Mouse (Mus musculus): ENCODE data around the gene Gmip. TPM values are rescaled to one million over a fixed set of nuclear protein-coding genes. Genes with fewer than 3 reads are reported as not detected.

Gene Gmip
- polyA plus RNA-seq, 1 experiment, result 0.32 TPM

DNA sequence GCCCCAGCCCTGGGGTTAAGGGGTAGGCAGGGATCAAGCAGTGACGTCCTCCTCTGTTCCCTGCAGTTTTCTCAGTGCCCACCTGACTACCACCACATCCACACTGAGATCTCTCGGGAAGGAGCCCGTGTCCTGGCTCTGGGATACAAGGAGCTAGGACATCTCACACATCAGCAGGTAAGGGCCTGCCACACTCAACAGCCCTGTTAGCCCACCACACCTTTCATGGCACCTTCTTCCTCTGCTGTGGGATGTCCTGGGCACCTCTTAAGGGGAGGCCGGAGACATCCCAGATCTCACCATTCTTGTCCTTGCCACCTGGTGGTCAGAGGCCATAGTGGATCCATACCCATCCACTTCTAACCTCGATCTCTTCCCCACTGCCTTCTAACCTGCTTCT lies 8.5 kb upstream of the Gmip start:
- H3K36me3 ChIP-seq (ENCODE audit: control insufficient read depth), result peaks cover 97% of the 10 kb centered on the region
- H3K4me3 ChIP-seq (replicated peaks), result no peak overlapping the region
- H3K27me3 ChIP-seq (ENCODE audit: control insufficient read depth), result no peaks in the 10 kb centered on the region
- H3K4me1 ChIP-seq (ENCODE audit: control insufficient read depth), result no peaks in the 10 kb centered on the region
- no peaks in the 10 kb centered on the region for H3K9me3 ChIP-seq (ENCODE audit: control insufficient read depth, low read length)
- no peak for TF ChIP-seq TAL1 (IDR thresholded peaks at IDR 0.05; ENCODE audit: low read length)
- TF ChIP-seq GATA1 (IDR thresholded peaks at IDR 0.05; ENCODE audit: low read length), result no peak

DNA sequence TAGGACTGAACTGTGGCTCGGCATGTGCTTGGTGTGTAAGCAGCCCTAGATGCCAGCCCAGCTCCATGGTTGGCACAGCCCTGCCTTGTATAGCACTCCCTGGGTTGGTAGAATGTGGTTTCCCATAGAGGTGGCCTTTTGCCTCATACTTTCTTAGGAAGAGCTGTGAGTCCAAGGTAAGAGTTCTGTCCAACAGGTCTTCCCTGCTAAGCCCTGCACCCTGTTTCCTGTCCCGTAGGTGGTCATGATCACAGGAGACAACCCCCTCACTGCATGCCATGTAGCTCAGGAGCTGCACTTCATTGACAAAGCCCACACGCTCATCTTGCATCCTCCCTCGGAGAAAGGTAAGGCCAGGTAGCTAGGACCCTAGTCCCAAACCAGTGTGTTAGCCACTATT lies 6.7 kb upstream of the Gmip start:
- TF ChIP-seq TAL1 (IDR thresholded peaks at IDR 0.05; ENCODE audit: low read length), result no peak
- TF ChIP-seq GATA1 (IDR thresholded peaks at IDR 0.05; ENCODE audit: low read length), result no peak
- Histone ChIP-seq H3K9me3 (ENCODE audit: control insufficient read depth, low read length) (no peaks in the 10 kb centered on the region), H3K27me3 (ENCODE audit: control insufficient read depth) (no peaks in the 10 kb centered on the region), H3K4me3 (replicated peaks) (no peak overlapping the region), H3K36me3 (ENCODE audit: control insufficient read depth) (peaks cover 97% of the 10 kb centered on the region), H3K4me1 (ENCODE audit: control insufficient read depth) (peaks cover 2% of the 10 kb centered on the region; the same call in 1 of the 2 replicates)

DNA sequence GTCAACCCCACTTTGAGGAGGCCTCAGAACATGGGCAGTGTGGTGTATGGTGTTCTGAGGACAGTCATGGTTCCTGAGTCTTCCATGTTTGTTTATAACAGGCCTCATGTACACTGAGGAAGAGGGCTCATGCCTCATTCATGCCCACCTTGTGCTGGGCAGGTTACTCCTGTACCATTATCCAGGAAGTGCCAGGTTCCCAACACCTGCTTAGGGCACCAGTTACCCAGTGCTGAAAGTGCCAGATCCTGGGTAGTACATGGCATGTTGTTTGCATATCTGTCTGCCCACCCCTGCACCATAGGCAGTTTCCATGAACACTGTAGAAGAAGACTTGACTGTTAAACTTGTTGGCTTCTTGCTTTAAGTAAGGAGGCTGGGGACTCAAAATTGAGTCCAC lies 6.3 kb upstream of the Gmip start:
- no peaks in the 10 kb centered on the region for H3K27me3 ChIP-seq (ENCODE audit: control insufficient read depth)
- peaks cover 97% of the 10 kb centered on the region for H3K36me3 ChIP-seq (ENCODE audit: control insufficient read depth)
- no peak for TF ChIP-seq TAL1 (IDR thresholded peaks at IDR 0.05; ENCODE audit: low read length)
- TF ChIP-seq GATA1 (IDR thresholded peaks at IDR 0.05; ENCODE audit: low read length), result no peak
- no peaks in the 10 kb centered on the region for H3K9me3 ChIP-seq (ENCODE audit: control insufficient read depth, low read length)
- H3K4me1 ChIP-seq (ENCODE audit: control insufficient read depth), result peaks cover 2% of the 10 kb centered on the region; the same call in 1 of the 2 replicates
- H3K4me3 ChIP-seq (replicated peaks), result no peak overlapping the region

DNA sequence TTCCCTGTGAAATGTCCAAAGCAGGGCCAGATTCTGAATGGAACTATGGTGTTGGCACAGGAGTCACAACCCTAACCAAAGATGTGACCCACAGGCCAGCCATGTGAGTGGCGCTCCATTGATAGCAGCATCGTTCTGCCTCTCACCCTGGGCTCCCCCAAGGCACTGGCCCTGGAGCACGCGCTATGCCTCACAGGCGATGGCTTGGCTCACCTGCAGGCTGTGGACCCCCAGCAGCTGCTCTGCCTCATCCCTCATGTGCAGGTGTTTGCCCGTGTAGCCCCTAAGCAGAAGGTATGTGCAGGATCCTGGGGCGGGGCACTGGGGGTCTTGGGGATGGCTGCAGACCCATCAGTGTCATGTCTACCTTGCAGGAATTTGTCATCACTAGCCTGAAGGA lies 5.1 kb upstream of the Gmip start:
- TF ChIP-seq GATA1 (IDR thresholded peaks at IDR 0.05; ENCODE audit: low read length), result no peak
- TF ChIP-seq TAL1 (IDR thresholded peaks at IDR 0.05; ENCODE audit: low read length), result no peak
- H3K4me3 ChIP-seq (replicated peaks), result no peak overlapping the region
- H3K9me3 ChIP-seq (ENCODE audit: control insufficient read depth, low read length), result no peaks in the 10 kb centered on the region
- peaks cover 97% of the 10 kb centered on the region for H3K36me3 ChIP-seq (ENCODE audit: control insufficient read depth)
- H3K27me3 ChIP-seq (ENCODE audit: control insufficient read depth), result no peaks in the 10 kb centered on the region
- H3K4me1 ChIP-seq (ENCODE audit: control insufficient read depth), result peaks cover 6% of the 10 kb centered on the region

DNA sequence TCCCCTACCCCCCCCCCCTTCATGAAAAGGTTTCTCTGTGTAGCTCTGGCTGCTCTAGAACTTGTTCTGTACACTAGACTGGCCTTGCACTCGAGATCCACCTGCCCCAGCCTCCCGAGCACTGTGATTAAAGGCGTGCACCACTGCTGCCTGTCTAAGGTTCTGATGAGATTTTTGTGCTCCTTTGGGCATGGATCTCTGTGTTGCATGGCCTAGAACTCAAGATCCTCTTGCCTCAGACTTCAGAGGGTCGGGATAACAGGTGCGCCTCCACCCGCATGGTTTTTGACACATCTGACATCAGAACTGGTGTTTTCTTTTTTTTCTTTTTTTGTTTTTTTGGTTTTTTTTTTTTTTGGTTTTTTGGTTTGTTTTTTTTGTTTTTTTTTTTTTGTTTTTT lies 3.9 kb upstream of the Gmip start:
- H3K36me3 ChIP-seq (ENCODE audit: control insufficient read depth), result peaks cover 85% of the 10 kb centered on the region
- TF ChIP-seq GATA1 (IDR thresholded peaks at IDR 0.05; ENCODE audit: low read length) (no peak), TAL1 (IDR thresholded peaks at IDR 0.05; ENCODE audit: low read length) (no peak)
- H3K4me1 ChIP-seq (ENCODE audit: control insufficient read depth), result peaks cover 15% of the 10 kb centered on the region
- no peak overlapping the region for H3K4me3 ChIP-seq (replicated peaks)
- no peaks in the 10 kb centered on the region for H3K9me3 ChIP-seq (ENCODE audit: control insufficient read depth, low read length)
- no peaks in the 10 kb centered on the region for H3K27me3 ChIP-seq (ENCODE audit: control insufficient read depth)

DNA sequence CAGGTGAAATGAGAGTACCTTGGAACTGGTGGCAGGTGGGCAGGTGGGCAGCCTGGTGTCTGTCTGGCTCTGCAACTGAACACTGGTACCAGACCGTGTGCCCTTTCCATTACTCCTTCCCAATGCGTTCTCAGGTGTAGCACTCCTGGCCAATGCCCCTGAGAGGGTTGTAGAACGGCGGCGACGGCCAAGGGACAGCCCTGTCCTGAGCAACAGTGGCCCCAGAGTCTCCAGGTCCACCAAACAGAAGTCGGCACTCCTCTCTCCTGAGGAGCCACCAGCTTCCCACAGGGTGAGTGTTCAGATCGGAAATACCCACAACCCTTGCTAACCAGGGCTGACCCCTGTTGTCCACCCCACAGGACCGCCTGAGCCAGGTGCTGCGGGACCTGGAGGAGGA lies 3.4 kb upstream of the Gmip start:
- no peak overlapping the region for H3K4me3 ChIP-seq (replicated peaks)
- H3K4me1 ChIP-seq (ENCODE audit: control insufficient read depth), result peaks cover 15% of the 10 kb centered on the region
- peaks cover 80% of the 10 kb centered on the region for H3K36me3 ChIP-seq (ENCODE audit: control insufficient read depth)
- no peaks in the 10 kb centered on the region for H3K9me3 ChIP-seq (ENCODE audit: control insufficient read depth, low read length)
- no peak for TF ChIP-seq GATA1 (IDR thresholded peaks at IDR 0.05; ENCODE audit: low read length)
- TF ChIP-seq TAL1 (IDR thresholded peaks at IDR 0.05; ENCODE audit: low read length), result no peak
- no peaks in the 10 kb centered on the region for H3K27me3 ChIP-seq (ENCODE audit: control insufficient read depth)

DNA sequence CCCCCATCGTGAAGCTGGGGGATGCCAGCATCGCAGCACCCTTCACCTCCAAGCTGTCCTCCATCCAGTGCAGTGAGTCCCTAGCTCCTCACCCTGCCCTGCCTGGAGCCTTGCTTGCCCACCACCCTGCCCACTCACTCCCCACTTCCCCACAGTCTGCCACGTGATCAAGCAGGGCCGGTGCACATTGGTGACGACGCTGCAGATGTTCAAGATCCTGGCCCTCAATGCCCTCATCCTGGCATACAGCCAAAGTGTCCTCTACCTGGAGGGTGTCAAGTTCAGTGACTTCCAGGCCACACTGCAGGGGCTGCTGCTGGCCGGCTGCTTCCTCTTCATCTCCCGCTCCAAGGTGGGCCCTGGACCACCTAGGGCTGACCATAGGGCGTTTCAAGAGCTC lies 3.0 kb upstream of the Gmip start:
- H3K36me3 ChIP-seq (ENCODE audit: control insufficient read depth), result peaks cover 76% of the 10 kb centered on the region
- TF ChIP-seq TAL1 (IDR thresholded peaks at IDR 0.05; ENCODE audit: low read length) (no peak), GATA1 (IDR thresholded peaks at IDR 0.05; ENCODE audit: low read length) (no peak)
- H3K4me3 ChIP-seq (replicated peaks), result no peak overlapping the region
- H3K9me3 ChIP-seq (ENCODE audit: control insufficient read depth, low read length), result no peaks in the 10 kb centered on the region
- no peaks in the 10 kb centered on the region for H3K27me3 ChIP-seq (ENCODE audit: control insufficient read depth)
- H3K4me1 ChIP-seq (ENCODE audit: control insufficient read depth), result peaks cover 15% of the 10 kb centered on the region

DNA sequence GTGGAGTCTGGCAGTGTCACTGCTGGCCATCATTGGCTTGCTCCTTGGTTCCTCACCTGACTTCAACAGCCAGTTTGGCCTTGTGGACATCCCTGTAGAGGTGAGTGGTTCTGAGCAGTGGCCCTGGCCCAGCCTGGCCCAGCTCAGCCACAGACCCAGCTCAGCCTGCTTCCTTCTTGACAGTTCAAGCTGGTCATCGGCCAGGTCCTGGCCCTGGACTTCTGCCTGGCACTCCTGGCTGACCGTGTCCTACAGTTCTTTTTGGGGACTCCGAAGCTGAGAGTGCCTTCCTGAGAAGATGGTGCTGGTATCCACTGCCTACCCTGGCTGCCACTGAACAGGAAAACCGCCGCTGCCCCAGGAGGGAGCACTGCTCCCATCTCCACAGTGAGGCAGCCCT lies 1.2 kb upstream of the Gmip start:
- H3K4me3 ChIP-seq (replicated peaks), result no peak overlapping the region
- no peaks in the 10 kb centered on the region for H3K9me3 ChIP-seq (ENCODE audit: control insufficient read depth, low read length)
- peaks cover 15% of the 10 kb centered on the region for H3K4me1 ChIP-seq (ENCODE audit: control insufficient read depth)

DNA sequence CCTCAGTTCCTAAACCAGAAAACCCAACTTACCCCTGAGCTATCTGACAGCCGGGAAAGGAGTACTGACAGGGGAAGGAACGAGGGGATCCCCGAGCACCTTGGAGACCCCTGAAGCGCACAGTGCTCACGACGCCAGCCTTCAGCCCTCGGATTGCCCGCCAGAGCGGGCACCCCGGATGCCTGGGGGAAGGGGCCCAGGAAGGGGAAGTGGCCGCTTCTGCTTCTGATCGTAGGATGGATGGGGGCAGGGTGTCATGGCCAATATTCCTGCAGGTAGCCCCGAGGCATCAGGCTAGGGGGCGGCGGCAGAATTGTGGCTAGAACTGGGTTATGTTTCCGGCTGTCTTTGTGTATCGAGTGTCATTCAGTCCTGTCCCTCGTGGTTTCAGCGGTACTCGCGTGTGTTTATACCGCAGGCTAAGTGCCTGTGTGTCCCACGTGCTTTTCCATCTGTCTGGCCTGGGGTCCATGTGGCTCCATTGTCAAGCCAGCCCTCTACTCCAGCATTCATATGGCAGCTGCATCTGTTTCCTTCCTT lies 455 bp downstream of the Gmip start:
- peaks cover 43% of the 10 kb centered on the region for H3K36me3 ChIP-seq (ENCODE audit: control insufficient read depth)
- H3K4me1 ChIP-seq (ENCODE audit: control insufficient read depth), result peaks cover 15% of the 10 kb centered on the region
- no peaks in the 10 kb centered on the region for H3K9me3 ChIP-seq (ENCODE audit: control insufficient read depth, low read length)
- TF ChIP-seq TAL1 (IDR thresholded peaks at IDR 0.05; ENCODE audit: low read length) (no peak), GATA1 (IDR thresholded peaks at IDR 0.05; ENCODE audit: low read length) (no peak)
- H3K27me3 ChIP-seq (ENCODE audit: control insufficient read depth), result no peaks in the 10 kb centered on the region
- H3K4me3 ChIP-seq (replicated peaks), result peak overlapping the region; percentile 59

More for the DNA sequence above, 1.2 kb upstream of the Gmip start:
- Histone ChIP-seq H3K36me3 (ENCODE audit: control insufficient read depth) (peaks cover 60% of the 10 kb centered on the region), H3K27me3 (ENCODE audit: control insufficient read depth) (no peaks in the 10 kb centered on the region)
- no peak for TF ChIP-seq GATA1 (IDR thresholded peaks at IDR 0.05; ENCODE audit: low read length)
- no peak for TF ChIP-seq TAL1 (IDR thresholded peaks at IDR 0.05; ENCODE audit: low read length)

DNA sequence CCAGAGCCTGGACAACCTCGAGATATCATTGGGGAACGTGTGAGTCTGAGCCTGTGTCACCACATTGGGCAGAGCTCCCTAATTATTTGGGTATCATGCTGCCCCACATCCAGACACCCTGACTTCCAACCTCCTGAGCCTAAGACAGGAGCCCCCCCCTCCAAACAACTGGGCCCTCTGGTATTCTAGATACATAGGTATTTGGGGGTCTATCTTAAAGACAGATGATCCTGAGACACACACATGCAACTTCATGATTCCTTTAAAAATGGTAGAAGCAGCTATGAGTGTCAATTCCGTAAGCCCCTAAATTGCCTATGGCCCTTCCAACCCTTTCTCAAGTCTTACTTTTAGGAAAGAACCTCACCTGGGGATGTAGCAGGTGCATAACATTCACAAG lies 1.3 kb downstream of the Gmip start:
- TF ChIP-seq TAL1 (IDR thresholded peaks at IDR 0.05; ENCODE audit: low read length), result no peak
- Histone ChIP-seq H3K27me3 (ENCODE audit: control insufficient read depth) (no peaks in the 10 kb centered on the region), H3K36me3 (ENCODE audit: control insufficient read depth) (peaks cover 37% of the 10 kb centered on the region), H3K4me3 (replicated peaks) (no peak overlapping the region), H3K4me1 (ENCODE audit: control insufficient read depth) (peaks cover 15% of the 10 kb centered on the region), H3K9me3 (ENCODE audit: control insufficient read depth, low read length) (no peaks in the 10 kb centered on the region)

Measured in erythroblast, embryonic 14.5 days (primary cell).